Mouse (Mus musculus): ENCODE measurements around the gene Rab8a. TPM values are rescaled to one million over a fixed set of nuclear protein-coding genes. Genes with fewer than 3 reads are reported as not detected.
A peak's percentile ranks its signal among the peaks of the same experiment; 100 is the strongest.

Rab8a gene
- polyA plus RNA-seq, 1 experiment from 2014 or later, result 77.6 TPM

GRCm38 (mm10) chr8:72133507-72133906, 27.5 kb upstream of the Rab8a start:
- no peak for ATAC-seq (ENCODE audit: extremely low read depth, insufficient number of reproducible peaks, low FRiP score, low TSS enrichment)

GRCm38 (mm10) chr8:72134756-72135445, 26.1 kb upstream of the Rab8a start, which contains the start of gene Tpm4:
Gene Tpm4, plus strand, starts transcription at chr8:72134975.
- Histone ChIP-seq H3K9ac (peak within 1 kb of the TSS; percentile 99), H3K9me3 (no peaks in the 10 kb centered on the region), H3K27me3 (replicated peaks) (no peaks in the 10 kb centered on the region), H3K4me2 (peak within 1 kb of the TSS; percentile 89), H3K4me1 (peaks cover 54% of the 10 kb centered on the region), H3K4me3 (peak within 1 kb of the TSS; percentile 94), H3K27ac (replicated peaks) (peak within 1 kb of the TSS; percentile 100), H3K36me3 (peaks cover 20% of the 10 kb centered on the region)
- WGBS, result 1% methylated on average over 37 of the region's 49 CpGs
- ATAC-seq (ENCODE audit: extremely low read depth, insufficient number of reproducible peaks, low FRiP score, low TSS enrichment), result peak; percentile 68

More at GRCm38 (mm10) chr8:72133507-72133906, 27.5 kb upstream of the Rab8a start:
- Histone ChIP-seq H3K36me3 (peaks cover 6% of the 10 kb centered on the region), H3K4me1 (peaks cover 49% of the 10 kb centered on the region), H3K9ac (0 out of 2 replicates have a peak overlapping the region, but pooled peaks have one; percentile 52), H3K27me3 (replicated peaks) (no peaks in the 10 kb centered on the region), H3K27ac (replicated peaks) (peak overlapping the region; percentile 100), H3K4me3 (no peak overlapping the region), H3K4me2 (no peak overlapping the region), H3K9me3 (no peaks in the 10 kb centered on the region)
- WGBS, result 13% methylated on average over 1 of the region's 1 CpGs

GRCm38 (mm10) chr8:72135446-72136301, 25.3 kb upstream of the Rab8a start:
- Histone ChIP-seq H3K27ac (replicated peaks) (peak overlapping the region; percentile 100), H3K9me3 (no peaks in the 10 kb centered on the region), H3K9ac (peak overlapping the region; percentile 99), H3K36me3 (peaks cover 27% of the 10 kb centered on the region), H3K4me3 (peak overlapping the region; percentile 94), H3K27me3 (replicated peaks) (no peaks in the 10 kb centered on the region), H3K4me2 (peak overlapping the region; percentile 89), H3K4me1 (peaks cover 59% of the 10 kb centered on the region)
- peak; percentile 55 for ATAC-seq (ENCODE audit: extremely low read depth, insufficient number of reproducible peaks, low FRiP score, low TSS enrichment)
- WGBS, result under 1% methylated on average over 56 of the region's 62 CpGs

- peak overlapping the region; percentile 89 for H3K4me2 ChIP-seq
- peaks cover 59% of the 10 kb centered on the region for H3K4me1 ChIP-seq
- WGBS, result under 1% methylated on average over 18 of the region's 18 CpGs
- peak overlapping the region; percentile 94 for H3K4me3 ChIP-seq
- ATAC-seq (ENCODE audit: extremely low read depth, insufficient number of reproducible peaks, low FRiP score, low TSS enrichment), result no peak
- peaks cover 35% of the 10 kb centered on the region for H3K36me3 ChIP-seq
- peak overlapping the region; percentile 100 for H3K27ac ChIP-seq (replicated peaks)
- H3K27me3 ChIP-seq (replicated peaks), result no peaks in the 10 kb centered on the region
- no peaks in the 10 kb centered on the region for H3K9me3 ChIP-seq
- peak overlapping the region; percentile 99 for H3K9ac ChIP-seq
Observed at GRCm38 (mm10) chr8:72136302-72136978, 24.6 kb upstream of the Rab8a start.

GRCm38 (mm10) chr8:72137431-72137830, 23.6 kb upstream of the Rab8a start:
- peak overlapping the region; percentile 94 for H3K4me3 ChIP-seq
- no peaks in the 10 kb centered on the region for H3K27me3 ChIP-seq (replicated peaks)
- no peak for ATAC-seq (ENCODE audit: extremely low read depth, insufficient number of reproducible peaks, low FRiP score, low TSS enrichment)
- H3K4me1 ChIP-seq, result peaks cover 57% of the 10 kb centered on the region
- H3K36me3 ChIP-seq, result peaks cover 45% of the 10 kb centered on the region
- WGBS, result 83% methylated on average over 2 of the region's 2 CpGs
- H3K9me3 ChIP-seq, result no peaks in the 10 kb centered on the region
- peak overlapping the region; percentile 99 for H3K9ac ChIP-seq
- peak overlapping the region; percentile 89 for H3K4me2 ChIP-seq
- peak overlapping the region; percentile 100 for H3K27ac ChIP-seq (replicated peaks)

- Histone ChIP-seq H3K4me2 (no peak overlapping the region; the same call in 1 of the 2 replicates), H3K36me3 (peaks cover 55% of the 10 kb centered on the region), H3K9ac (peak overlapping the region; percentile 99; the same call in 1 of the 2 replicates), H3K27me3 (replicated peaks) (no peaks in the 10 kb centered on the region), H3K27ac (replicated peaks) (no peak overlapping the region), H3K4me1 (peaks cover 50% of the 10 kb centered on the region), H3K4me3 (no peak overlapping the region), H3K9me3 (no peaks in the 10 kb centered on the region)
- no peak for ATAC-seq (ENCODE audit: extremely low read depth, insufficient number of reproducible peaks, low FRiP score, low TSS enrichment)
- 95% methylated on average over 5 of the region's 5 CpGs for WGBS
Observed at GRCm38 (mm10) chr8:72138456-72138855, 22.5 kb upstream of the Rab8a start.

GRCm38 (mm10) chr8:72143256-72143824, 17.7 kb upstream of the Rab8a start:
- peaks cover 100% of the 10 kb centered on the region for H3K36me3 ChIP-seq
- no peak overlapping the region for H3K9ac ChIP-seq
- no peaks in the 10 kb centered on the region for H3K9me3 ChIP-seq
- peaks cover 52% of the 10 kb centered on the region for H3K4me1 ChIP-seq
- no peak overlapping the region for H3K4me3 ChIP-seq
- no peak overlapping the region for H3K27ac ChIP-seq (replicated peaks)
- no peak overlapping the region for H3K4me2 ChIP-seq
- no peaks in the 10 kb centered on the region for H3K27me3 ChIP-seq (replicated peaks)
- WGBS, result 81% methylated on average over 13 of the region's 13 CpGs
- no peak for ATAC-seq (ENCODE audit: extremely low read depth, insufficient number of reproducible peaks, low FRiP score, low TSS enrichment)

- Histone ChIP-seq H3K4me1 (peaks cover 46% of the 10 kb centered on the region), H3K9me3 (no peaks in the 10 kb centered on the region), H3K4me2 (no peak overlapping the region), H3K4me3 (no peak overlapping the region), H3K36me3 (peaks cover 98% of the 10 kb centered on the region), H3K27ac (replicated peaks) (0 out of 2 replicates have a peak overlapping the region, but pooled peaks have one; percentile 28), H3K27me3 (replicated peaks) (no peaks in the 10 kb centered on the region), H3K9ac (no peak overlapping the region)
- ATAC-seq (ENCODE audit: extremely low read depth, insufficient number of reproducible peaks, low FRiP score, low TSS enrichment), result no peak
- WGBS, result 74% methylated on average over 5 of the region's 5 CpGs
Observed at GRCm38 (mm10) chr8:72144345-72144975, 16.5 kb upstream of the Rab8a start.

- Histone ChIP-seq H3K4me3 (no peak overlapping the region), H3K36me3 (peaks cover 98% of the 10 kb centered on the region), H3K27me3 (replicated peaks) (no peaks in the 10 kb centered on the region), H3K9ac (peak overlapping the region; percentile 47; the same call in 1 of the 2 replicates), H3K4me2 (no peak overlapping the region), H3K27ac (replicated peaks) (peak overlapping the region; percentile 70; the same call in 1 of the 2 replicates), H3K4me1 (peaks cover 41% of the 10 kb centered on the region), H3K9me3 (no peaks in the 10 kb centered on the region)
- no peak for ATAC-seq (ENCODE audit: extremely low read depth, insufficient number of reproducible peaks, low FRiP score, low TSS enrichment)
- WGBS, result 72% methylated on average over 3 of the region's 3 CpGs
Observed at GRCm38 (mm10) chr8:72145511-72145910, 15.5 kb upstream of the Rab8a start.

- H3K4me2 ChIP-seq, result no peak overlapping the region
- H3K27ac ChIP-seq (replicated peaks), result peak overlapping the region; percentile 70
- H3K9me3 ChIP-seq, result no peaks in the 10 kb centered on the region
- H3K9ac ChIP-seq, result peak overlapping the region; percentile 47
- ATAC-seq (ENCODE audit: extremely low read depth, insufficient number of reproducible peaks, low FRiP score, low TSS enrichment), result no peak
- H3K4me1 ChIP-seq, result peaks cover 41% of the 10 kb centered on the region
- no peaks in the 10 kb centered on the region for H3K27me3 ChIP-seq (replicated peaks)
- no peak overlapping the region for H3K4me3 ChIP-seq
- H3K36me3 ChIP-seq, result peaks cover 98% of the 10 kb centered on the region
- WGBS, result 62% methylated on average over 1 of the region's 1 CpGs
Observed at GRCm38 (mm10) chr8:72146056-72146455, 14.9 kb upstream of the Rab8a start.

Measured in heart, embryonic 13.5 days (tissue).